Mouse (Mus musculus): ENCODE results near the gene Llgl1.

DNA sequence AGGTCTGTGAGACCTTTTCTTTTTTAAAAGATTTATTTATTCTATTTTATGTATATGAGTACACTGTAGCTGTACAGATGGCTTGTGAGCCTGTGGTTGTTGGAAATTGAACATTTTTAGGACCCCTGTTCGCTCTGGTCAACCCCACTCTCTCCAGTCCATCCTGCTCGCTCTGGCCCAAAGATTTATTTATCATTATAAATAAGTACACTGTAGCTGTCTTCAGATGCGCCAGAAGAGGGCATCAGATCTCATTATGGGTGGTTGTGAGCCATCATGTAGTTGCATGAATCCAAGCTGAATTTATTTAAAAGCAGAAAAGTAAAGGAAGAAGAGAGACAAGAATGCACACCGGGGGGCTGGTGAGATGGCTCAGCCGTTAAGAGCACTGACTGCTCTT is 35.7 kb downstream of the Llgl1 start:
- TF ChIP-seq POLR2A (IDR thresholded peaks at IDR 0.05; ENCODE audit: borderline replicate concordance, control insufficient read depth, low read depth, low read length) = no peak
- TF ChIP-seq CTCF (IDR thresholded peaks at IDR 0.05; ENCODE audit: control insufficient read depth, insufficient read depth, low read length) = no peak

Data from bone marrow, adult 2 months (tissue).